Mouse (Mus musculus) cerebellum, postnatal 10 days (tissue): ENCODE measurements around the gene Atp13a1.

Source experiments
- DNase-seq, 2 experiments: peaks; one replicate each; pipeline ENCODE4 v3.0.0; 2021; ENCODE audit warnings: mixed read lengths in 2 of 2

Atp13a1 gene

GRCm38 (mm10) chr8:69801796-69802195 is 10.8 kb downstream of the Atp13a1 start:
- DNase-seq: no peak

- no peak for DNase-seq
Measured at GRCm38 (mm10) chr8:69802216-69802615, 11.3 kb downstream of the Atp13a1 start.

GRCm38 (mm10) chr8:69803366-69803765 is 12.4 kb downstream of the Atp13a1 start:
- DNase-seq: no peak

- DNase-seq: no peak
Measured at GRCm38 (mm10) chr8:69804537-69804936, 13.6 kb downstream of the Atp13a1 start.

- DNase-seq: no peak
Measured at GRCm38 (mm10) chr8:69805086-69805485, 14.1 kb downstream of the Atp13a1 start.

- peak in 1 of 2 experiments; percentile 6 for DNase-seq
Measured at GRCm38 (mm10) chr8:69805491-69805890, 14.5 kb downstream of the Atp13a1 start.

GRCm38 (mm10) chr8:69807236-69807635 is 16.3 kb downstream of the Atp13a1 start:
- DNase-seq: no peak

GRCm38 (mm10) chr8:69808094-69808863 is 17.3 kb downstream of the Atp13a1 start, which contains the start of gene Gmip:
Gmip (plus strand) TSS chr8:69808679.
- DNase-seq: peak; percentile 70 to 77

- DNase-seq: peak; percentile 43 to 53
Measured at GRCm38 (mm10) chr8:69808864-69809403, 18.0 kb downstream of the Atp13a1 start.

GRCm38 (mm10) chr8:69809820-69810219 is 18.9 kb downstream of the Atp13a1 start:
- DNase-seq: no peak

- no peak for DNase-seq
Measured at GRCm38 (mm10) chr8:69814881-69815280, 23.9 kb downstream of the Atp13a1 start.

- no peak for DNase-seq
Measured at GRCm38 (mm10) chr8:69815396-69815795, 24.4 kb downstream of the Atp13a1 start.

- DNase-seq: no peak
Measured at GRCm38 (mm10) chr8:69820466-69820865, 29.5 kb downstream of the Atp13a1 start.

GRCm38 (mm10) chr8:69821971-69822385 is 31.0 kb downstream of the Atp13a1 start:
- peak; percentile 72 to 75 for DNase-seq

GRCm38 (mm10) chr8:69822386-69823191 is 31.6 kb downstream of the Atp13a1 start, which contains the start of gene Lpar2:
Lpar2 (plus strand) TSS chr8:69822429.
- DNase-seq: peak; percentile 67 to 73

- no peak for DNase-seq
Measured at GRCm38 (mm10) chr8:69826371-69826770, 35.4 kb downstream of the Atp13a1 start.

GRCm38 (mm10) chr8:69832298-69832853 is 41.4 kb downstream of the Atp13a1 start, which contains the start of gene Pbx4:
Pbx4 (plus strand) TSS chr8:69832491.
- DNase-seq: peak; percentile 92 to 96

- no peak for DNase-seq
Measured at GRCm38 (mm10) chr8:69837057-69837682, 46.2 kb downstream of the Atp13a1 start.

- DNase-seq: no peak
Measured at GRCm38 (mm10) chr8:69847167-69848065, 56.5 kb downstream of the Atp13a1 start.

GRCm38 (mm10) chr8:69848951-69849350 is 58.0 kb downstream of the Atp13a1 start:
- no peak for DNase-seq

- DNase-seq: no peak
Measured at GRCm38 (mm10) chr8:69849899-69850298, 58.9 kb downstream of the Atp13a1 start.
